Mouse (Mus musculus) G1E (cell line): ENCODE data around the gene Olfr466. TPM values are rescaled to one million over a fixed set of nuclear protein-coding genes. Genes with fewer than 3 reads are reported as not detected.

Experiments
- ATAC-seq: 2 replicates; pipeline ENCODE4 v1.8.0; 2016; ENCODE audit warnings: mild to moderate bottlenecking; ENCODE audit not compliant: insufficient number of reproducible peaks, poor library complexity, low FRiP score, severe bottlenecking; ENCODE audit errors: extremely low read depth
- DNase-seq: peaks from one replicate; pipeline ENCODE4 v3.0.0; 2012; ENCODE audit warnings: low spot score
- H3K27me3 ChIP-seq: 2 replicates; pipeline ENCODE4 v1.6.1; 2012; ENCODE audit warnings: mild to moderate bottlenecking, low read length, inconsistent platforms; ENCODE audit not compliant: insufficient read depth
- H3K36me3 ChIP-seq: replicated peaks from 2 replicates; pipeline ENCODE3; 2012; ENCODE audit warnings: mild to moderate bottlenecking, inconsistent platforms
- H3K4me1 ChIP-seq: 2 replicates; pipeline ENCODE4 v1.6.1; 2012; ENCODE audit warnings: low read depth, low read length, inconsistent platforms, mixed read lengths; ENCODE audit not compliant: insufficient read depth
- H3K4me3 ChIP-seq: 2 replicates; pipeline ENCODE4 v1.5.1; 2012; ENCODE audit warnings: low read depth, mild to moderate bottlenecking, inconsistent platforms, low read length, moderate library complexity, mixed read lengths
- H3K9me3 ChIP-seq: replicated peaks from 2 replicates; pipeline ENCODE4 v1.6.1; 2012; ENCODE audit warnings: inconsistent platforms
- CTCF ChIP-seq: IDR thresholded peaks from 2 replicates; pipeline ENCODE4 v1.5.1; 2012; ENCODE audit warnings: low read depth, low read length, inconsistent platforms, mixed read lengths
- GATA1 ChIP-seq: IDR thresholded peaks from 2 replicates; pipeline ENCODE4 v1.6.1; 2012; ENCODE audit warnings: borderline replicate concordance, low read length, inconsistent platforms, mixed read lengths
- GATA2 ChIP-seq: IDR thresholded peaks from 2 replicates; pipeline ENCODE4 v1.6.1; 2012; ENCODE audit warnings: low read depth, low read length, inconsistent platforms, borderline replicate concordance
- POLR2AphosphoS5 ChIP-seq: IDR thresholded peaks from 2 replicates; pipeline ENCODE4 v1.6.1; 2012; ENCODE audit warnings: low read depth, low read length, inconsistent platforms; ENCODE audit not compliant: insufficient replicate concordance
- TAL1 ChIP-seq: conservative IDR thresholded peaks from 2 replicates; pipeline ENCODE4 v1.6.1; 2012; ENCODE audit warnings: low read depth, low read length, inconsistent platforms, mixed read lengths
- polyA plus RNA-seq: library from polyadenylated mRNA; stranded (reverse); fragments of >175 nt; gene quantifications from 2 replicates; pipeline ENCODE4 v1.2.3, GENCODE M21; 2012
- total RNA-seq, 2 experiments: library from RNA; stranded (forward) in 1 of 2; stranded (reverse) in 1 of 2; fragments of 200-1000 nt in 1 of 2; fragments of >200 nt in 1 of 2; fragmentation: Nextera tagmentation in 1 of 2; gene quantifications; 2 replicates each; pipeline ENCODE4 v1.2.3; 2014 to 2017

The Olfr466 gene
- total and polyA plus RNA-seq, 3 experiments, result 0.11 TPM; not detected in 2

- no peak for DNase-seq
- no peak overlapping the region for H3K4me3 ChIP-seq
These were observed 26.5 kb downstream of the Olfr466 start for GRCm38 (mm10) chr13:65176472-65177091.

GRCm38 (mm10) chr13:65200667-65201066, 50.6 kb downstream of the Olfr466 start:
- no peak for DNase-seq
- ATAC-seq, result no peak
- Histone ChIP-seq H3K4me3 (no peak overlapping the region), H3K9me3 (no peaks in the 10 kb centered on the region), H3K4me1 (no peaks in the 10 kb centered on the region), H3K36me3 (no peaks in the 10 kb centered on the region), H3K27me3 (no peaks in the 10 kb centered on the region)
- TF ChIP-seq POLR2AphosphoS5 (no peak), GATA1 (no peak), CTCF (no peak), GATA2 (no peak), TAL1 (no peak)

More at GRCm38 (mm10) chr13:65176472-65177091, 26.5 kb downstream of the Olfr466 start:
- H3K9me3 ChIP-seq, result peaks cover 6% of the 10 kb centered on the region; the same call in 1 of the 2 replicates
- ATAC-seq, result no peak
- H3K4me1 ChIP-seq, result no peaks in the 10 kb centered on the region
- H3K36me3 ChIP-seq, result no peaks in the 10 kb centered on the region
- H3K27me3 ChIP-seq, result no peaks in the 10 kb centered on the region; the same call in 1 of the 2 replicates
- no peak for TF ChIP-seq TAL1
- no peak for TF ChIP-seq GATA2
- no peak for TF ChIP-seq POLR2AphosphoS5
- TF ChIP-seq GATA1, result no peak
- no peak for TF ChIP-seq CTCF

Other genes starting within 250 kb of the Olfr466 start
- not detected in 2 replicates for gene Cntnap3, start 246.3 kb upstream of the Olfr466 start, total RNA-seq (2014; fragmentation: Nextera tagmentation)
- gene Cntnap3, start 246.3 kb upstream of the Olfr466 start, total RNA-seq (2017), result 0.05 TPM in 1 of 2 replicates, not detected in the other
- not detected in 2 replicates for gene Cntnap3, start 246.3 kb upstream of the Olfr466 start, polyA plus RNA-seq
- gene Spata31, start 232.8 kb upstream of the Olfr466 start, total RNA-seq (2014; fragmentation: Nextera tagmentation), result not detected in 2 replicates
- 0.06 and 0.16 TPM in 2 replicates for gene Spata31, start 232.8 kb upstream of the Olfr466 start, total RNA-seq (2017)
- gene Spata31, start 232.8 kb upstream of the Olfr466 start, polyA plus RNA-seq, result not detected in 2 replicates
- gene Spata31d1c, start 117.2 kb upstream of the Olfr466 start, total RNA-seq (2014; fragmentation: Nextera tagmentation), result not detected in 2 replicates
- 0.06 and 0.27 TPM in 2 replicates for gene Spata31d1c, start 117.2 kb upstream of the Olfr466 start, total RNA-seq (2017)
- gene Spata31d1c, start 117.2 kb upstream of the Olfr466 start, polyA plus RNA-seq, result not detected in 2 replicates
- gene Prss47, start 97.5 kb upstream of the Olfr466 start, total RNA-seq (2014; fragmentation: Nextera tagmentation), result not detected in 2 replicates
- 0.17 TPM in 1 of 2 replicates, not detected in the other for gene Prss47, start 97.5 kb upstream of the Olfr466 start, total RNA-seq (2017)
- gene Prss47, start 97.5 kb upstream of the Olfr466 start, polyA plus RNA-seq, result not detected in 2 replicates
- 91.6 and 103 TPM in 2 replicates for gene Mfsd14b, start 37.3 kb upstream of the Olfr466 start, total RNA-seq (2014; fragmentation: Nextera tagmentation)
- gene Mfsd14b, start 37.3 kb upstream of the Olfr466 start, total RNA-seq (2017), result 67.1 and 74.7 TPM in 2 replicates
- gene Mfsd14b, start 37.3 kb upstream of the Olfr466 start, polyA plus RNA-seq, result 21.0 and 23.0 TPM in 2 replicates
- not detected in 2 replicates for gene Olfr465-ps1, start 12.2 kb upstream of the Olfr466 start, total RNA-seq (2014; fragmentation: Nextera tagmentation)
- 0.11 and 0.12 TPM in 2 replicates for gene Olfr465-ps1, start 12.2 kb upstream of the Olfr466 start, total RNA-seq (2017)
- not detected in 2 replicates for gene Olfr465-ps1, start 12.2 kb upstream of the Olfr466 start, polyA plus RNA-seq
- gene Nlrp4f, start 55.7 kb downstream of the Olfr466 start, total RNA-seq (2014; fragmentation: Nextera tagmentation), result not detected in 2 replicates
- 0.05 and 0.17 TPM in 2 replicates for gene Nlrp4f, start 55.7 kb downstream of the Olfr466 start, total RNA-seq (2017)
- gene Nlrp4f, start 55.7 kb downstream of the Olfr466 start, polyA plus RNA-seq, result not detected in 2 replicates
- not detected in 2 replicates for gene Gm10775, start 109.3 kb downstream of the Olfr466 start, total RNA-seq (2014; fragmentation: Nextera tagmentation)
- gene Gm10775, start 109.3 kb downstream of the Olfr466 start, total RNA-seq (2017), result 0.11 TPM in 1 of 2 replicates, not detected in the other
- 0.04 and 0.12 TPM in 2 replicates for gene Gm10775, start 109.3 kb downstream of the Olfr466 start, polyA plus RNA-seq
- 71.3 and 76.9 TPM in 2 replicates for gene Zfp369, start 128.6 kb downstream of the Olfr466 start, total RNA-seq (2014; fragmentation: Nextera tagmentation)
- gene Zfp369, start 128.6 kb downstream of the Olfr466 start, total RNA-seq (2017), result 33.9 and 42.4 TPM in 2 replicates
- 4.3 and 4.6 TPM in 2 replicates for gene Zfp369, start 128.6 kb downstream of the Olfr466 start, polyA plus RNA-seq